Mouse (Mus musculus) ES-Bruce4 (cell line): ENCODE measurements around the gene Cpt1b.

ENCODE experiments used
- CTCF ChIP-seq: IDR thresholded peaks from one replicate; pipeline ENCODE4 v1.8.1; 2011; ENCODE audit warnings: low read depth, low read length
- POLR2A ChIP-seq: IDR thresholded peaks from one replicate; pipeline ENCODE4 v1.8.1; 2011; ENCODE audit warnings: low read length; ENCODE audit not compliant: insufficient read depth

DNA sequence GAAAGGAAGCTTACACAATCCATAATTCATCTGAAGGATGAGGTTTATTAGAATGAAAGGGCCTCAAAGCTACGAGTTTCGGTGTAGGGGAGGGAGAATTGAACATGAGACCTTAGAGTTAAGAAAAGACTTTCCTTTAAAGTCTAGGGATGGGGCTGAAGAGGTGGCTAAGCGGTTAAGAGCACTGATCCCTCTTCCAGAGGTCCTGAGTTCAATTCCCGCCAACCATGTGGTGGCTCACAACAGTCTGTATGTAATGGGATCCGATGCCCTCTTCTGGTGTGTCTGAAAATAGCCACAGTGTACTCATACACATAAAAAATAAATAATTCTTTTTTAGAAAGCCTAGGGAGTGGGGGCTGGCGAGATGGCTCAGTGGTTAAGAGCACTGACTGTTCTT, 4.7 kb upstream of the Cpt1b start:
- no peak for TF ChIP-seq CTCF
- TF ChIP-seq POLR2A: no peak
